Mouse (Mus musculus) left cerebral cortex, postnatal 4 days (tissue): ENCODE measurements at regions not wholly inside any gene's neighbourhood (a gene's known extent, or its start where the extent isn't known, plus 50 kb on each side); places are given as distances from the start of the nearest gene placed in this dataset.

Source experiments
- DNase-seq: peaks from one replicate; pipeline ENCODE4 v3.0.0-alpha.2; 2022
- intact Hi-C: fragments of 180-260 bp; cut with DNase I; formaldehyde crosslinking; loops from one replicate; pipeline ENCODE4 v1.15.1; 2025

DNA sequence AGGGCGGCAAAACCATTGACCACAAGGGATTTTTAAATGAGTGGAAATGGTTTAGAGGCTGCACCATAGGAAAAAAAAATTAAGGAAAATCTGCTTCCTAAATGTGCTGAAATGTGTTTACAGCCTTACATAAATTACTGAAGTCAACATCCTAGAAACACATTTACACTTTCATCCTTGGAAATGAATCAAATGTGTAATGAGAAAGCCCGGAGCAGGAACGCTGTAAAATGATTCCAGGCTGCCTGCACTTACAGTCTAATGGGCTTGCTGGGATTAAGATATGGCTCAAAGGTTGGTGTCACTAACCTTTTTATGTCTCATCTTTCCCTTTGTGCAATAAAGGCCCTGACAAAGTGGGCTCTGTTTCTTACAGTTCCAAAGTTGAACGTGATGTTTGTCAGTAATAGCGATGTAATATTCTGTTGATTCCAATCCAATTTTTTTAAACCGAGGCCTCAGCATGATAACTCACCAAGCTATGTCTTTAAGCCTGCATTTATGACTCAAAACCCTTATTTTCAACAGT lies 172.1 kb upstream of the B3gat2 start:
- intact Hi-C loops: no loop called here
- DNase-seq: no peak

DNA sequence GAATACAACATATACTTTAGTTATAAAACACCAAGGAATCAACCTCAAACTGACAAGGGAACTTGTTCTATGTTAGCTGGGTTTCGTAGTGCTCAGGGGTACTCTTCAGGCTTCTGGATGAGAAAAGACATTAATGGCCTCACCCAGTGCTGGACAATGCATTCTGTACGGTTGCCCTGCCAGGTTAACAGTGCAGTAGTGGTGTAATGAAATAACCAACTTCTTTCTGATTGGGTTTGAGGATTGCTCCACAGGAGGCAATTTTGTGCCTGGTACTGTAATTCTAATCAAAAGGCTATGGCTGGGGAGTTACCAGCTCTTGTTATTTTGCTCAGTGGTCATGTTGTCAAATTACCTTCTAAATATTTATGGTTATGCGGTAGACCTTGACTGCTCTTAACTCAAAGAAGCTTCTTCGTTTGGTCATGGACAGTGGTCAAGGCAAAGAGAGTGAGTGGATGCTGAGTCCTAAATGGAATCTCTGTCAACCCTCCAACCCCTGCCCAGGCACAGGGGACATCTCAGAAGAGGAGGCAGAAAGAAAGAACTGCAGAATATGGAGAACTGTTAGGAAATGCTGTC lies 158.8 kb upstream of the B3gat2 start:
- DNase-seq: no peak
- intact Hi-C loops: no loop called here

DNA sequence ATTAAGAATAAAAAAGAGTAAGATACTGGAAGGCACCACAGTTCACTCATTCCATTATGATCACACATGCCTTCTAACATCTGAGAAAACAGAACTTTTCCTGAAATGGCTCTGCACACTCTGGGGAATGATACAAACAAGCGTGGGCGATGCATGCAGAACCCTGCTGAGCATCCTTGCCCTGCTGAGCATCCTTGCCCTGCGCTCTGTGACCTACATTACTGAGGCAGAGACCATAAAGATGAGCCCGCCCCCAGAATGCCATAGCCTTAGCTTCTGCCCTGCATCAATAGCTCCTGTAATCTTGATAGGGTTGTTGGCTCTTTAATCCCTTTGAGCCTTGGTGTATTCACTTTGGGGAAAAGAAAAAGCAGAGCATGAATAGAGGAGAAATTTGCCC lies 132.2 kb upstream of the B3gat2 start:
- intact Hi-C loops: no loop called here
- no peak for DNase-seq

DNA sequence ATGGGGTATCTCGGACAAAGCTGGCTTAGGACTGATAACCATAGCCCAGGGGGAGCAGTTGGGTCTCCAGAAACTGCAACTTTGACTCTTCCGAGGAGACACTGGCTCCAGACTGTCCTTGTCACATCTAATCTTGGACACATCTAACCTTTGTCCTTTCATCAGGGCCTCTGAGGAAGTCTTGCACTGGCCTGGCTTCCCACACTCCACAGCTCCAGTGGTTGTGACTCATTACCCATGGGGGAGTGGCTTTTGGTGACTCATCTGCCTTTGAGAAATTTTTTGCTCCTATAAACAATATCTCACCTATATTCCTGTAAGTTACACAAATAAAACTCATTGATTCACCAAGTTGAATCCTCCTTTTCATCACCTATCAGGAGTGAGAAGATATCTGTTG lies 116.5 kb upstream of the B3gat2 start:
- intact Hi-C loops: no loop called here
- DNase-seq: no peak

DNA sequence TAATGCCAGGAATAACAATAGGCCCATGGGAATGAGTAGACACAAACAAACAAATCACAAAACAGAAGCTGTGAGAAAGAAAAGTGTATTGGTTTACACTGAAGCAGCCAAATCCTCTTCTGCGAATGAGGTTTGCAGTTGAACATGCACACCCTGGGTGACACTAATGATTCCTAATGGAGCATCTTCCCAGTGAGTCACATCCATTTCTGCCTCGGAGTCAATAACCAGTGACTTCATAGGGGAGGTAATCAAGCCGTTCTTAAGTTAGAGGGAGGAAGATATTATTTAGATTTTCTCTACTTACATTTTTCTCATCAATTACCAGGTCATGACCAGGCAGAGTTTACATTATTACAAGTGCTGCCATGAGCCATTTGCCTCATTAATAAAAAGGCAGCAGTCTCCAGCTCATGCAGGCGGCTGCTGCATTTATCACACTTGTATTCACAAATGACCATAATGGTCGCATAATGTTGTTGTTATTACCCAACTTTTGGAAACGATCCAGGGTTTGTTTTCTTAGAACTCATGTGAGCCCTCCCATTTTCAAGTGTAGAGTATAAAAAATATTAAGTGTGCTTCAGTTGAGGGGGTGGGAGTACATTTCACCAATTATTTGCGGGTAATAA lies 112.6 kb upstream of the B3gat2 start:
- intact Hi-C loops: no loop called here
- DNase-seq: no peak

DNA sequence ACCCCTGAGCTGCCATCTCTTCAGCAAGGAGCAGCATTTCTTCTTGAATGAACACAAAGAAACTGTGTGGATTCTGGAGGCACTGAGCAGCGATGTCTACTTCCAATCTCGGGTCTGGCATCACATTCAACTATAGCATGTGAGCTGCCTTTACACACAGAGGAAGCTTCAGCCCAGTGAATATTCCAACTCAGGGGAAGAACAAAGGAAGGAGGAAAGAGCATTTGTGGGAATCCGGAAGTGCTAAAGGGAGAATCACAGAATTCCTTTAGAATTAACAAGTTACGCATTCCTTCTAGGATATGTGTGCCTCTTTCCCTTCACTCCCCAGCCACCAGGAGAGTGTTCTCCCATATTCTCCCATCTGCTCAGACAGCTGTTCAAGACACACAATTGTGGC lies 111.7 kb upstream of the B3gat2 start:
- DNase-seq: no peak
- intact Hi-C loops: no loop called here

DNA sequence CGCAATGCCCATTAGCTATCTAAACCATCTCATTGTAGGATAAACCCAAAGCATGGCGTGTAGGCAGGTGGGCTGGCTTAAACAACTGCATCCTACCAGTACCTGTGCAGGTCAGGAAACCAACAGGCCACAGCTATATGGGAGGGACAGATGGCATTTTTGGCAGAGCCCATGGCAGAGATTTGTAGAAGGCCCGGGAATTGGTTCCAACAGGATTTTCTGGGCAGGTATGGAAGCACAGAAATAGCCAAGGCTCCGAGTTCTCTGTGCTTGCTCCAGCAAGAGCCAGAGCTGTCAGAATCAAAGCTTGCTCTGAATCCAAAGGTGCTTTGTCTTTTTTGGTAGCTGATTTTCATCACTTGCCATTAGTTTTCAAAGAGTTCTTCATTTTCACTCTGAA lies 107.9 kb upstream of the B3gat2 start:
- no peak for DNase-seq
- intact Hi-C loops: no loop called here

DNA sequence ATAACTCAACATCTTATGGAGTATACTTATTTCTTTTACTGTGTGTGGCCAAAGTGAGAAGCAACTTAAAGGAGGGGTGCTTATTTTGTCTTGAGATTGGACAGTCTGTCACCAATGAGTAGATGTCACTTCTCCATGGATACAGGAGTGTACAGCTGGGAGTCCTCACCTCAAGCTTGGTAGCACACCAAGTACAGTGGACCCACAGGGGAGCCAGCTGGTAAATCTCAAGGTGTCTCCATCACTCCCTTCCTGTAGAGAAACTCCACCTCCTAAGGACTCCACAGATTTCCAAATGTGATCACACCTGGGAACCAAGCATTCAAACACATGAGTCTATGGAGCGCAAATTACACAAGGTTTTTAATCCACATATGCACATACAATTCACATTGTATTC lies 105.8 kb upstream of the B3gat2 start:
- intact Hi-C loops: no loop called here
- no peak for DNase-seq

DNA sequence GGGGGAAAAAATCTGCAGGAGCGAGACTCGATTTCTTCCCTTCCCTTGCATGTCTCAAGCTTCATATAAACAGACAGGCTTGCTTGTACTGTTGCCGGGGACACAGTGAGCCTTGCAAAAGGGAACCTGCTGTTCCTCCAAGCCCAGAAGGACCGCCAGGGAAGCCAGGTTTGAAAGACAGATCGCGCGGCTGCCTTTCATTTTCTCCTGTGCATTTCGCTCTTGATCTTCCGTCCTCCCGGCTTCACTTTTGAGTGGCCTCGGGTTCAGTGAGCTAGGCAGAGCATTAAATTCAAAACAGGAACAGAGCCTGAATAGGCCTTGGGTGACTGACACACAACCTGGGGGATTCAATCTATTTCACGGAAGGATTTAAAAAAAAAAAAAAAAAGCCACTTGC lies 105.3 kb upstream of the B3gat2 start:
- intact Hi-C loops: no loop called here
- DNase-seq: peak; percentile 30

DNA sequence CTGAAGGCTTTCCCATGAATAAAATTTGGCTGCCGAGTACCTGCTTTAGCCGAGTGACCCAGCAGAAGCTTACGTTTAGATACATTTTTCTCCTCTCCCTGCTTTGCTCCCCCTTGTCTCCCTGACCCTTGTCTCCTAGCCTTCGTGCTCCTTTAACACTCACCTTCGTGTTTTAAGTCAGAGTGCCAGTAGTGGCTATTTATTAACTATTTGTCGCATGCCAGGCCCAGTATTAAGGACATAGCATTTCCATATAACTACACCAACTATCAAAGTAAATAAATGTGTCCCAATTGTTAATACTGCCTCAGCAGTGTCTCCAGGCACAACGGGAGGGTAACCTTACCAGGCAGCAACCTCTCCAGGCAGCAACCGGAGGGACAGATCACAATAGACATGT lies 104.8 kb upstream of the B3gat2 start:
- no peak for DNase-seq
- intact Hi-C loops: no loop called here

DNA sequence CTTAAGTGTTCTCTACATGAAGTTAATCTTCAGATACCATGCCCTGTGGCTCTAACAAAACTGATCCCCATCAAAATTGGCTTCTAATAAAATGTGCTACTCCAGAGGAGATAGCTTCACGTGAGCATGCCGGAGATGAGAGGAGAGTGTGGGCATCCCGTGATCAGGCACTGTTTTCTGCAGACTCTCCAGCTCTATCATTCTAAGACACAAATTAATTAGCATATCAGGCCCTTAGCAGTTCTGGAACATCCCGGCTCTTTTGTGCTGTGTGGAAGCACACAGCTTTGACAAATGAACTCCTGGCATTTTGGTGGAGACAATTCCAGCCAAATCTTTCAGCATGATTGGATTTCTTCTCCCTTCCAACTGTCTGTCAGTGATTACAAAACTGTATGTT lies 91.0 kb upstream of the B3gat2 start:
- DNase-seq: no peak
- intact Hi-C loops: no loop called here

DNA sequence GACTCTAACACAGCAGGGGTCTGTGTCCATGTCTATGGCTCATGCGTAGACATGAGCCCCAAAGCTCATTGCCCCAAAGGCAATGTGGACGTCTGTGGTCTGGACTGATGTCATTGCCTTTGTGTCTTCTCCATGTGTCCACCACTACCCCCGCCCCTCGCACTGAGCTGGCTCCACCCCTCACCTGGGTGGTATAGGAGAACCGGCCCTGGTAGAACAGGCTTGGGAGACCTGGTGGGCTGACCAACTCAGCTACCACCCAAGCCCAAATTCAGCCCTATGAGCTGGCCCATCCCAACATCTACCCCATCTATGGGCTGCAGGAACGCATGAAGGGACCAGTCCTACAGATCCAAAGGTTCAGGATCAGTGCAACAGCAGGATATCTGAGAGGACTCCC lies 87.2 kb upstream of the B3gat2 start:
- intact Hi-C loops: no loop called here
- no peak for DNase-seq

DNA sequence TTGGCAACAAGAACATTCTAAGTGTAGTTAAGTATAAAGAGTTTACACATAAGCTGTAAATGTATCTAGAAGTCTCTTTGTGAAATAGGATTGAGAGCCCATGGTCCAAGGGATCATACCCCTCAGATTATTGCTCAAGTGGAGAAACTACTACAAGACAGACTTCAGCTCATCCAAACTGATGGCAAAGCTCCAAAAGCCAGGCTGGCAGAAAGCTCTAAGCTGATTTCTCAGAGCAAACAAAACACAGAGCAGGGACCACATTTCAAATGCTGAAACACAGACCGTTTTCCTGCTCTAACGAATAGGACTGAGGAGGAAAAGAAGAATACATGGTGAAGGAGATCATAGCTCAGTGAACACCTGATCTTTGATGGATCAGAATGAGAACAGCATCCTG lies 85.3 kb upstream of the B3gat2 start:
- intact Hi-C loops: no loop called here
- DNase-seq: no peak

DNA sequence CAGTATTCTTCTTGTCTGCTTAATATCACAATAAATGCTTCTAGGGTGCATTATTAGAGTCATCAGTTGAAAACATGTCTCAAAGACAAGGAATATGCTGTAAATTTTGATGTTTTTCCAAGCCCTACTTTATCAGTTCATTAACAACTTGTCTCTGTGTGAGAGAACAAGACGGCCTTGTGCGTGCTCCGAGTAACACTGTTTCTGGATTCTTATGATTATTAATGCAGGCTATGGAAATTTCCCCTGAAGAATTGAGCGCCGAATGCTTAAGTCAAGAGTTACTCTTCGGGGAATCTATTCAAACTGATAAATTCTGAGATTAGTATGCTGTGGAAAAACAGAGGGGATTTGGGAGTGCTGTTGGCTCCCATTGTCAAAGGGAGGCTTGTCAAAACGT lies 72.2 kb upstream of the B3gat2 start:
- DNase-seq: no peak
- intact Hi-C loops: no loop called here

DNA sequence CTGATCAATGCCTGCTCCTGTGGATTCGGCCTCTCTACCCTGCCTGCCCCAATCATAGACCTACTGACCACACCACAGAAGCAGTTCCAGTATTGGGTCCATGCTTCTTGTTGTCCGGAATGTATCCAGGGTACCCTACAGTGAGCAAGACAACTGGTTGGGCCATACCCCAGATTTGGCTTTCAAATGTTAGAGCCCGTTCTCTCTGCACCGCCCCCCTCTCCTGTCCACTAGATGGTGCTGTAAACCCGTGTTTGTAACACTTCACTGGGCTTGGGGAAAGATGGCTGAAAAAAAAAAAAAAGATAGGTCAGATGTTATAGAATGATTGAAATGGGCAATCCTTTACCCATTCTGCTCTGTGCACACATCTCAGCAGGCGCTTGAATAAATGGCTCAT lies 56.1 kb upstream of the B3gat2 start:
- intact Hi-C loops: loop anchor here (10.0 kb wide), 1 partner anchor 549 kb away; no protein-coding TSS in a partner anchor
- DNase-seq: peak; percentile 64

DNA sequence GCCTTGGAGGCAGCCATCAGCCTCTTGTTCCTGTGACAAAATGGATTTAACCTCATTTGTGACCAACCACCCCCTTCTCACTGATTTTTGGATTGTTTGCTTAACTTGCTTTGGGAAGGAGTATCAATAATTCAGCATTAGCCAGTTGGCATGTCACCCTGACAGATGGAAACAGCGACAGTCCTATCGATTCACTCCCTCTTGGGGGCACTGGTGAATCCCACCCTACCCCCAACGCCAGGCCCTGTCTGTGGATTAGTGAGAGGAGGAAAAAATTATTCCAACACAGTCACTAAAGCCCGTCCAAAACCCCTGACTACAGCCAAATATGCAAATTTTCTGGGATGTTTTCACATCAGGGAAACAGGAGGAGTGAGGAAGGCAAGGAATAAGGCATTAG lies 55.1 kb upstream of the B3gat2 start:
- intact Hi-C loops: loop anchor here (10.0 kb wide), 1 partner anchor 548 kb away; no protein-coding TSS in a partner anchor
- no peak for DNase-seq
